Mouse (Mus musculus) forebrain, embryonic 14.5 days (tissue): ENCODE measurements around the gene Uhrf1. TPM values are rescaled to one million over a fixed set of nuclear protein-coding genes. Genes with fewer than 3 reads are reported as not detected.

Source experiments
- ATAC-seq: fragments of 200-750 bp; cut with Nextera tagmentation; 2 replicates; pipeline ENCODE4 v1.8.0; 2017; ENCODE audit warnings: mild to moderate bottlenecking, moderate library complexity
- DNase-seq: peaks from one replicate; pipeline ENCODE4 v3.0.0-alpha.2; 2015; ENCODE audit warnings: low spot score
- H3K27ac ChIP-seq: fragments of 300-500 bp; sonication (generic); 2 replicates; pipeline ENCODE4 v1.5.1; 2014; ENCODE audit warnings: low read depth, mild to moderate bottlenecking, control low read depth, low read length, moderate library complexity
- H3K27me3 ChIP-seq: fragments of 300-500 bp; sonication (generic); replicated peaks from 2 replicates; pipeline ENCODE4 v1.6.1; 2014; ENCODE audit warnings: low read length, control low read depth, mixed read lengths; ENCODE audit not compliant: control insufficient read depth, insufficient read depth
- H3K36me3 ChIP-seq: fragments of 300-500 bp; sonication (generic); 2 replicates; pipeline ENCODE4 v1.6.1; 2014; ENCODE audit warnings: low read length, control low read depth; ENCODE audit not compliant: control insufficient read depth, insufficient read depth
- H3K4me1 ChIP-seq: fragments of 300-500 bp; sonication (generic); 2 replicates; pipeline ENCODE4 v1.6.1; 2014; ENCODE audit warnings: antibody characterized with exemption, low read length, control low read depth; ENCODE audit not compliant: control insufficient read depth, insufficient read depth
- H3K4me2 ChIP-seq: fragments of 300-500 bp; sonication (generic); 2 replicates; pipeline ENCODE4 v1.6.1; 2014; ENCODE audit warnings: mild to moderate bottlenecking, control low read depth, low read length
- H3K4me3 ChIP-seq: fragments of 300-500 bp; sonication (generic); 2 replicates; pipeline ENCODE4 v1.5.1; 2014; ENCODE audit warnings: low read depth, low read length, control low read depth
- H3K9ac ChIP-seq: fragments of 300-500 bp; sonication (generic); 2 replicates; pipeline ENCODE4 v1.6.1; 2014; ENCODE audit warnings: mild to moderate bottlenecking, low read length, control low read depth, moderate library complexity
- H3K9me3 ChIP-seq: fragments of 300-500 bp; sonication (generic); replicated peaks from 2 replicates; pipeline ENCODE4 v1.6.1; 2016; ENCODE audit warnings: low read length, control low read depth, mixed read lengths; ENCODE audit not compliant: control insufficient read depth
- WGBS: fragments of 180-500 bp; shearing (Covaris S2); extraction: QIAGEN DNeasy Blood & Tissue Kit; methylation state at CpG from one replicate; pipeline ENCODE4 v1.1.7; 2014; 5-methylcytosine and 5-hydroxymethylcytosine counted together
- polyA plus RNA-seq: library from polyadenylated mRNA; unstranded; fragments of >200 nt; fragmentation: Nextera tagmentation; extraction: Ambion mirVana; gene quantifications from 2 replicates; pipeline ENCODE4 v1.2.1, GENCODE M21; 2014

Uhrf1 gene
- polyA plus RNA-seq, 1 experiment from 2014 or later, result 47.4 TPM

- DNase-seq (no peak), ATAC-seq (no peak)
- H3K27me3 ChIP-seq, result no peaks in the 10 kb centered on the region
- no peak overlapping the region for H3K9ac ChIP-seq
- 69% methylated on average over 3 of the region's 3 CpGs for WGBS
- H3K4me3 ChIP-seq, result no peak overlapping the region
- H3K4me2 ChIP-seq, result no peak overlapping the region
- no peak overlapping the region for H3K27ac ChIP-seq
- peaks cover 14% of the 10 kb centered on the region for H3K4me1 ChIP-seq
- H3K36me3 ChIP-seq, result peaks cover 20% of the 10 kb centered on the region; the same call in 1 of the 2 replicates
- no peaks in the 10 kb centered on the region for H3K9me3 ChIP-seq
These were observed 21.3 kb downstream of the Uhrf1 start for GRCm38 (mm10) chr17:56324419-56324818.

GRCm38 (mm10) chr17:56325450-56326152 lies 22.5 kb downstream of the Uhrf1 start, which contains the start of gene Kdm4b:
Gene Kdm4b, plus strand, starts transcription at chr17:56326062.
- Histone ChIP-seq H3K4me3 (peak within 1 kb of the TSS; percentile 89), H3K9me3 (no peaks in the 10 kb centered on the region), H3K27me3 (no peaks in the 10 kb centered on the region), H3K4me2 (peak within 1 kb of the TSS; percentile 84), H3K27ac (peak within 1 kb of the TSS; percentile 96), H3K9ac (peak within 1 kb of the TSS; percentile 93), H3K36me3 (peaks cover 12% of the 10 kb centered on the region; the same call in 1 of the 2 replicates), H3K4me1 (peaks cover 14% of the 10 kb centered on the region)
- peak; percentile 100 for ATAC-seq
- peak; percentile 100 for DNase-seq
- WGBS, result under 1% methylated on average over 56 of the region's 57 CpGs

- peak; percentile 45 for DNase-seq
- peaks cover 14% of the 10 kb centered on the region for H3K4me1 ChIP-seq
- ATAC-seq, result peak; percentile 56
- peak overlapping the region; percentile 93 for H3K9ac ChIP-seq
- H3K9me3 ChIP-seq, result no peaks in the 10 kb centered on the region
- peaks cover 8% of the 10 kb centered on the region; the same call in 1 of the 2 replicates for H3K36me3 ChIP-seq
- H3K4me3 ChIP-seq, result peak overlapping the region; percentile 89
- 2% methylated on average over 61 of the region's 67 CpGs for WGBS
- peak overlapping the region; percentile 84 for H3K4me2 ChIP-seq
- peak overlapping the region; percentile 96 for H3K27ac ChIP-seq
- no peaks in the 10 kb centered on the region for H3K27me3 ChIP-seq
These were observed 23.3 kb downstream of the Uhrf1 start for GRCm38 (mm10) chr17:56326153-56327147.

GRCm38 (mm10) chr17:56329267-56329666 lies 26.1 kb downstream of the Uhrf1 start:
- Histone ChIP-seq H3K4me3 (no peak overlapping the region), H3K4me1 (peaks cover 14% of the 10 kb centered on the region), H3K4me2 (no peak overlapping the region), H3K27ac (no peak overlapping the region), H3K9ac (no peak overlapping the region), H3K9me3 (no peaks in the 10 kb centered on the region), H3K27me3 (no peaks in the 10 kb centered on the region), H3K36me3 (no peaks in the 10 kb centered on the region)
- no peak for DNase-seq
- ATAC-seq, result no peak

- 75% methylated on average over 3 of the region's 3 CpGs for WGBS
- ATAC-seq (no peak), DNase-seq (no peak)
- no peak overlapping the region for H3K9ac ChIP-seq
- no peak overlapping the region for H3K4me2 ChIP-seq
- no peaks in the 10 kb centered on the region for H3K27me3 ChIP-seq
- no peak overlapping the region for H3K4me3 ChIP-seq
- H3K4me1 ChIP-seq, result peaks cover 14% of the 10 kb centered on the region
- no peaks in the 10 kb centered on the region for H3K36me3 ChIP-seq
- H3K27ac ChIP-seq, result no peak overlapping the region
- no peaks in the 10 kb centered on the region for H3K9me3 ChIP-seq
These were observed 27.2 kb downstream of the Uhrf1 start for GRCm38 (mm10) chr17:56330345-56330744.

- ATAC-seq (no peak), DNase-seq (no peak)
- Histone ChIP-seq H3K27ac (no peak overlapping the region), H3K36me3 (no peaks in the 10 kb centered on the region), H3K4me3 (no peak overlapping the region), H3K4me2 (no peak overlapping the region), H3K4me1 (peaks cover 14% of the 10 kb centered on the region), H3K9me3 (no peaks in the 10 kb centered on the region), H3K27me3 (no peaks in the 10 kb centered on the region), H3K9ac (no peak overlapping the region)
These were observed 28.1 kb downstream of the Uhrf1 start for GRCm38 (mm10) chr17:56331256-56331655.

- 41% methylated on average over 8 of the region's 8 CpGs for WGBS
- Histone ChIP-seq H3K9me3 (no peaks in the 10 kb centered on the region), H3K36me3 (no peaks in the 10 kb centered on the region), H3K9ac (no peak overlapping the region), H3K27me3 (no peaks in the 10 kb centered on the region), H3K4me1 (peaks cover under 1% of the 10 kb centered on the region), H3K4me2 (no peak overlapping the region), H3K4me3 (no peak overlapping the region), H3K27ac (no peak overlapping the region)
- ATAC-seq (0 out of 2 replicates have a peak, but pooled peaks have one; percentile 16), DNase-seq (peak; percentile 20)
These were observed 29.9 kb downstream of the Uhrf1 start for GRCm38 (mm10) chr17:56332987-56333386.

- H3K27me3 ChIP-seq, result no peaks in the 10 kb centered on the region
- H3K4me3 ChIP-seq, result no peak overlapping the region
- H3K9ac ChIP-seq, result no peak overlapping the region
- ATAC-seq, result no peak; the same call in 1 of the 2 replicates
- H3K4me1 ChIP-seq, result no peaks in the 10 kb centered on the region
- H3K27ac ChIP-seq, result no peak overlapping the region
- 53% methylated on average over 4 of the region's 4 CpGs for WGBS
- peak; percentile 50 for DNase-seq
- no peak overlapping the region for H3K4me2 ChIP-seq
- H3K9me3 ChIP-seq, result no peaks in the 10 kb centered on the region
- no peaks in the 10 kb centered on the region for H3K36me3 ChIP-seq
These were observed 34.1 kb downstream of the Uhrf1 start for GRCm38 (mm10) chr17:56337190-56337589.
